Mouse (Mus musculus) lung, postnatal 14 days (tissue): ENCODE measurements around the gene Acsl6.
"Not testable (repeated sequence)": the region's sequence is repeated elsewhere in the genome, so short reads cannot be mapped to it uniquely, and the experiment has no call there.

ENCODE experiments used
- DNase-seq: peaks from one replicate; pipeline ENCODE4 v3.0.0; 2021

Acsl6 gene

DNA sequence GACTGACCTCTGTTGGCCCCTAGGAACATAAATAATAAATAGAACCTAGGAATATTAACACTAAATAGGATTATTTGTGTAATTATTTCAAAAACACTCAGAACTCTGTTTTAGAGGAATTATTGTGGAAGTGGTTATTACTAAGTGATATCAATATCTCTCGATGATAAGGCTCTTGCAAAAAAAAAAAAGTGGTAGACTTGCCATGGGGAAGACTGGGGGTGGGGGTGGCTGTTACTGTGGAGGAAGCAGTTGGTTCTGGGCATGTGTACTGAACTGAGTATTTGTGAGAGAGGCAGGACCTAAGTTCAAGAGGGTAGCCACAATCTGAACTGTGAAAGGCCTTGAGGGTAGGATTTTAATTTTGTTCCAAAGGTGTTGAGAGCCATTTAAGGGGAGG lies 93.1 kb downstream of the Acsl6 start:
- DNase-seq: no peak

DNA sequence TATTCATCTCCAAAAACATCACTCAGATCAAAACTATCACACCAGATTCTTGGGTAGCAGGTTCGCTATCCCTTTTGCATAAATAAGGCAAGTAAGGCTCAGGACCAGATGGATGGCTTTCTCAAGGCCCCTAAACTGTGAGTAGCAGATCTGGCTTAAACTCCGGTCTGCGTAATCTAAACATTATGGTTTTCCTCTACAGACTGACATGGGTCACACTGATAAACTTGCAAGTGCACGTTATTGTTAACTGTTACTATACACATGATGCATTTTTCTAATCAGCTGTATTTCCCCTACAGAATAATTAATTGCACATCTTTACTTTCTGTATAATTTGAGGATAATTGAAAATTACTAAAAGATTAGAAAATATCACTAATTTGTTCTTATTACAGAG lies 94.5 kb downstream of the Acsl6 start:
- DNase-seq: no peak

DNA sequence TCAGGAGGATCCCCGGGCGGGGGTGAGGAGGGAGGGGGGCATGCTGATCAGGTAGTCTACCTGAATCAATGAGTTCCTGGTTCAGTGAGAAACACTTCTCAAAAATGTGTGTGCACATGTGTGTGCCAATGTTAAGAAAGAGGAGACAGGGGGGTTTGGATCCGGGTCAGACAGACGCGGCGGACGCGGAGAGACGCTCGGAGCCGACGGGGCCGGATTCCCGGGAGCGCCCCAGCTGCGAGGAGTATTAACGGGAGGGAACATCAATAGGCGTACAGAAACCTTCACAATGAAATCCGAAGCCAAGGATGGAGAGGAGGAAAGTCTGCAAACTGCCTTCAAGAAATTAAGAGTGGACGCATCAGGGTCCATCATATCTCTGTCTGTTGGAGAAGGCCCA lies 97.2 kb downstream of the Acsl6 start:
- not testable (repeated sequence) for DNase-seq

DNA sequence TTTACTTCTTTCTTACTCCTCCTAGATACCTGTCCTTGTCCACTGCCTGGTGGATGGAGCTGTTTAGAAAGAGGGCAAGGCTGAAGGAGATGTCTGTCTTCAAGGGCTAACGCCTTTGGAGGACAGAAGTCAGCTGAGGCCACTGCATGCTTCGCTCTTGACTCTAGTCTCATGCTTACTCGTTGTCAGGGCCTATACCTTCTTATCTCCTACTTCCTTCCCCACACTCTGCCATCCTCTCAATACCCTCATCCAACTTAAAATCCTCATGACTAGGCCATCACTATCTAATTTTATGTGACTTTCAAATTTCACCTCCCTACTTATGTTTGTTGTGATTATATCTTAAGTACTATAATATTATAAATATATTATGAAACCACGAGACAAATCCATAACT lies 101.3 kb downstream of the Acsl6 start:
- DNase-seq: no peak

DNA sequence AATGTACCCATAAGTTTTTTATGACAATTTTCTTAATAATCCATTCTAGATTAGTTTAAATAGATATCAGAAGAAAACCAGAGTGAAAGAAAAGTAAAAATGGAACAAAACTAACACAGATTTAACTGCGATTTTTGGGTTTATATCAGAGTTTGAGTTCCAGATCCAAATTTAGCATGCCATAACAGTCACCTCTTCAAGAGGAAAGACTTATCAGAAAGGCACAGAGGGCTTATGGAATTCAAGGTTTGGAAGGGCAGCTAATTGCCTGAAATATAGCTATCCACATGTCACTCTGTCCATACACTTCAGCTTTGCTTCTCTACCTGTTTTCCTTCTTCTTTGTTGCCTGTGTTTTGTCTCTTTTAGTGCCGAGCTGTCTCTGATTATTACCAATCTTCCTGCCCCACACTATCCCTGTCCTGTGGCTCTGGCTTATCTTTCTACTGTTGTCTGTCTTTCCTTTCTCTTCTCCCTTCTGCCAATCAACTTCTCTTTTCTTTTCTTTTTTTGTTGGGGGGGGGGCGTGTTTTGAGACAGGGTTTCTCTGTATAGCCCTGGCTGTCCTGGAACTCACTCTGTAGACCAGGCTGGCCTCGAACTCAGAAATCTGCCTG lies 103.4 kb downstream of the Acsl6 start:
- DNase-seq: no peak

DNA sequence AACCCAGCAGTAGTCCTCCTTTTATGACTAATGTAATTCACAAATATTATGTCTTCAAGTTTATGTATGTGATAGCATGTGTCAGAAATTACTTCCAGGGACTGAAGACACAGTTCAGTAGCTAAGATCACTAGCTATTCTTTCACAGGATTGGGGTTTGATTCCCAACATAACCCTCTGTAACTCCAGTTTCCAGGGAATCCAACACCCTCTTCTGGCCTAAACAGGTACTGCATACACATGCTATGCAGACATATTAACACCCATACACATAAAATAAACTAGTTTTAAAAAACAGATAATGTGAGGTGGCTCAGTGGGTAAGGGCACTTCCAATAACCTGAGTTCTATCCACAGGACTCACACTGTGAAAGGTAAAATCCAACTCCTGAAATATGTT lies 107.0 kb downstream of the Acsl6 start:
- DNase-seq: no peak

DNA sequence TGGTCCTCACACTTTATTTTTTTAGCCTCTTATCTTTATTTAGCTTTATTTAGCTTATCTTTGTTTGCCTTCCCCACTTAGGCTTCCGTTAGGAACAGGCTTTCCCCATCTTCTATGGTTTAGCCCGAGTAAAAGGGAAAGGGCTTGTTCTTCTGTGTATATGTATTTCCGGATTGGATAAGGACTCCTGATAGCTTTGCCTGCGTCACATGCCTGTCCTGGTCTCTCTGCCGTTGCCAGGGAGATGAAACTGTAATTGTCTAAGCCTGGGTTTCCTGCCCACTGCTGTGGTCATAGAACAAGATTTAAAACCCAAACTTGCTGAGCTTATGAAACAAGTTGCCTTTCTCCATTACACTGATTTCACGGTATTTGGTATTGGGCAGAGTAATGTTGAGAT lies 109.4 kb downstream of the Acsl6 start:
- peak; percentile 22 for DNase-seq
